ENCODE assay signal across 9 mouse cellular contexts in the genomic region with DNA sequence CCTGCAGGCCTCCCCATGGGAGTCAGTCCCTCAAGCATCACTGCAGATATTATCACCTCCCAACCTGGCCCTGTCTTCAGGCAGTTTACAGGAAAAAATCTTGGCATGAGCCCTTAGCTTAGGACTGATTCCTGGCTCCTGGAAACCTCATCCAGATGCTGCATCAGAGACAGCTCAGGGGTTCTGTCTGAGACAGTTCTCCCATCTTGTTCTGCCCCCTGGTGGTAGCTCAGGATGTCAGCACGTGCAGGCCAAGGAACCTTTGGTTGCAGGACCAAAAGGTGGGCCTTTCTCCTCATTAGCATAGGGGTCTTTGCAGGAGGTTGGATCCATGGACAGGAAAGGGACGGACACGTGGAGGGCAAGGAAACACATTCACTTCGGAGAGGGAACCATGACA. TPM values are rescaled to one million over a fixed set of nuclear protein-coding genes. Genes with fewer than 3 reads are reported as not detected.
DNase-seq lines count a peak whose midpoint lies in the region; ATAC-seq and TF ChIP-seq lines count a peak whose summit lies in the region.
"Not testable (repeated sequence)": the region's sequence is repeated elsewhere in the genome, so short reads cannot be mapped to it uniquely, and the experiment has no call there.
"Had no signal": no experiment of that assay in that cellular context is flagged by ENCODE, and none has a peak within 500 bp of the region (broad histone marks: within the 10 kb centered on the region; RNA-seq: fewer than 3 reads in every experiment).

No protein-coding gene starts in this region.

- H3K9me3 ChIP-seq in forebrain, embryonic 15.5 days; hindbrain, embryonic 13.5 days; liver, postnatal 0 days (ENCODE audit: low read length); neural tube, embryonic 11.5 days (ENCODE audit: control insufficient read depth, low read length): not testable (repeated sequence)

- H3K4me2 ChIP-seq in forebrain, embryonic 15.5 days (replicated peaks); hindbrain, embryonic 13.5 days; liver, postnatal 0 days (ENCODE audit: low read depth, low read length); neural tube, embryonic 11.5 days (ENCODE audit: low read depth): not testable (repeated sequence)

- peak; percentile 3 for DNase-seq in adipocyte (ENCODE audit: low spot score)
- DNase-seq in cerebellum, postnatal 25 days: peak; percentile 25 to 62
- DNase-seq in kidney, postnatal 4 days: peak; percentile 52 to 56
- DNase-seq in liver, postnatal 0 days: not testable (repeated sequence)
- peak; percentile 13 for DNase-seq in neural tube, embryonic 11.5 days (ENCODE audit: low spot score)
- DNase-seq in thymus, postnatal 14 days: peak; percentile 12

- WGBS in forebrain, embryonic 15.5 days: 35% methylated on average over 4 of the region's 4 CpGs
- 25% methylated on average over 4 of the region's 4 CpGs for WGBS in hindbrain, embryonic 13.5 days
- 35% methylated on average over 4 of the region's 4 CpGs for WGBS in liver, postnatal 0 days (ENCODE audit: insufficient replicate concordance)
- 23% methylated on average over 4 of the region's 4 CpGs for WGBS in neural tube, embryonic 11.5 days

- not testable (repeated sequence) for H3K4me1 ChIP-seq in forebrain, embryonic 15.5 days; hindbrain, embryonic 13.5 days (replicated peaks); liver, postnatal 0 days (ENCODE audit: insufficient read depth); neural tube, embryonic 11.5 days (ENCODE audit: control insufficient read depth, insufficient read depth, low read length)

- TF ChIP-seq EP300 in liver, postnatal 0 days (IDR thresholded peaks at IDR 0.05; ENCODE audit: low read depth): not testable (repeated sequence)

- H3K4me3 ChIP-seq in forebrain, embryonic 15.5 days; hindbrain, embryonic 13.5 days; liver, postnatal 0 days (ENCODE audit: low read depth, low read length); neural tube, embryonic 11.5 days (ENCODE audit: low read depth, low read length): not testable (repeated sequence)

- ATAC-seq in forebrain, embryonic 15.5 days (replicated peaks): peak; percentile 63
- ATAC-seq in hindbrain, embryonic 13.5 days (ENCODE audit: low FRiP score): peak; percentile 66; the same call in 1 of the 2 replicates
- ATAC-seq in liver, postnatal 0 days; neural tube, embryonic 11.5 days (ENCODE audit: insufficient read depth, low FRiP score, low TSS enrichment): not testable (repeated sequence)

- peak; percentile 52 for TF ChIP-seq CTCF in liver, postnatal 0 days (IDR thresholded peaks at IDR 0.05; ENCODE audit: low read depth)

- not testable (repeated sequence) for H3K36me3 ChIP-seq in forebrain, embryonic 15.5 days; hindbrain, embryonic 13.5 days; liver, postnatal 0 days (replicated peaks; ENCODE audit: insufficient read depth, low read length); neural tube, embryonic 11.5 days (ENCODE audit: control insufficient read depth, insufficient read depth, low read length)

- not testable (repeated sequence) for H3K27me3 ChIP-seq in forebrain, embryonic 15.5 days; liver, postnatal 0 days (ENCODE audit: insufficient read depth, low read length); neural tube, embryonic 11.5 days (ENCODE audit: control insufficient read depth, insufficient read depth, low read length)
- peaks cover 12% of the 10 kb centered on the region; the same call in 1 of the 2 replicates for H3K27me3 ChIP-seq in hindbrain, embryonic 13.5 days

- H3K9ac ChIP-seq in forebrain, embryonic 15.5 days (replicated peaks); hindbrain, embryonic 13.5 days; liver, postnatal 0 days (replicated peaks); neural tube, embryonic 11.5 days (ENCODE audit: low read length): not testable (repeated sequence)

- H3K27ac ChIP-seq in forebrain, embryonic 15.5 days (replicated peaks); hindbrain, embryonic 13.5 days; liver, postnatal 0 days (ENCODE audit: low read depth); neural tube, embryonic 11.5 days (ENCODE audit: low read depth, low read length): not testable (repeated sequence)

RNA-seq across cellular contexts. Expression of a gene that starts 1.5 kb away (rescaled TPM):
- polyA plus RNA-seq in forebrain, embryonic 15.5 days (2015; fragmentation: Nextera tagmentation; extraction: Ambion mirVana): not detected in 2 replicates
- polyA plus RNA-seq in hindbrain, embryonic 13.5 days (2015; fragmentation: Nextera tagmentation; extraction: Ambion mirVana): not detected in 2 replicates
- polyA plus RNA-seq in liver, postnatal 0 days (2015; fragmentation: Nextera tagmentation; extraction: Ambion mirVana): not detected in 2 replicates
- polyA plus RNA-seq in neural tube, embryonic 11.5 days (2014; fragmentation: Nextera tagmentation; extraction: Ambion mirVana): not detected in 2 replicates
- polyA plus RNA-seq: heart, embryonic 12.5 days had no signal

RNA-seq across cellular contexts. Expression of a gene that starts 18.0 kb away (rescaled TPM):
- polyA plus RNA-seq in forebrain, embryonic 15.5 days (2015; fragmentation: Nextera tagmentation; extraction: Ambion mirVana): not detected in 2 replicates
- polyA plus RNA-seq in hindbrain, embryonic 13.5 days (2015; fragmentation: Nextera tagmentation; extraction: Ambion mirVana): not detected in 2 replicates
- not detected in 2 replicates for polyA plus RNA-seq in liver, postnatal 0 days (2015; fragmentation: Nextera tagmentation; extraction: Ambion mirVana)
- not detected in 2 replicates for polyA plus RNA-seq in neural tube, embryonic 11.5 days (2014; fragmentation: Nextera tagmentation; extraction: Ambion mirVana)
- polyA plus RNA-seq: heart, embryonic 12.5 days had no signal

RNA-seq across cellular contexts. Expression of a gene that starts 18.2 kb away (rescaled TPM):
- 1.0 and 1.9 TPM in 2 replicates for polyA plus RNA-seq in forebrain, embryonic 15.5 days (2015; fragmentation: Nextera tagmentation; extraction: Ambion mirVana)
- 1.7 and 1.8 TPM in 2 replicates for polyA plus RNA-seq in hindbrain, embryonic 13.5 days (2015; fragmentation: Nextera tagmentation; extraction: Ambion mirVana)
- not detected in 2 replicates for polyA plus RNA-seq in liver, postnatal 0 days (2015; fragmentation: Nextera tagmentation; extraction: Ambion mirVana)
- 0.31 and 0.81 TPM in 2 replicates for polyA plus RNA-seq in neural tube, embryonic 11.5 days (2014; fragmentation: Nextera tagmentation; extraction: Ambion mirVana)

RNA-seq across cellular contexts. Expression of a gene that starts 58.9 kb away (rescaled TPM):
- not detected in 2 replicates for polyA plus RNA-seq in forebrain, embryonic 15.5 days (2015; fragmentation: Nextera tagmentation; extraction: Ambion mirVana)
- not detected in 2 replicates for polyA plus RNA-seq in hindbrain, embryonic 13.5 days (2015; fragmentation: Nextera tagmentation; extraction: Ambion mirVana)
- not detected in 2 replicates for polyA plus RNA-seq in liver, postnatal 0 days (2015; fragmentation: Nextera tagmentation; extraction: Ambion mirVana)
- not detected in 2 replicates for polyA plus RNA-seq in neural tube, embryonic 11.5 days (2014; fragmentation: Nextera tagmentation; extraction: Ambion mirVana)
- polyA plus RNA-seq: heart, embryonic 12.5 days had no signal
